Mouse (Mus musculus) intestine, postnatal 0 days (tissue): ENCODE results near the gene Rpl19. TPM values are rescaled to one million over a fixed set of nuclear protein-coding genes. Genes with fewer than 3 reads are reported as not detected.

Source experiments
- ATAC-seq: fragments of 200-750 bp; cut with Nextera tagmentation; 2 replicates; pipeline ENCODE4 v1.8.0; 2017; ENCODE audit warnings: mild to moderate bottlenecking, moderate TSS enrichment, moderate library complexity
- H3K27ac ChIP-seq: fragments of 300-500 bp; sonication (generic); 2 replicates; pipeline ENCODE4 v1.5.1; 2014; ENCODE audit warnings: mild to moderate bottlenecking, low read depth, low read length, moderate library complexity
- H3K27me3 ChIP-seq: fragments of 300-500 bp; sonication (generic); replicated peaks from 2 replicates; pipeline ENCODE4 v1.6.1; 2014; ENCODE audit warnings: low read length, mixed read lengths; ENCODE audit not compliant: control insufficient read depth, insufficient read depth
- H3K36me3 ChIP-seq: fragments of 300-500 bp; sonication (generic); 2 replicates; pipeline ENCODE4 v1.6.1; 2014; ENCODE audit warnings: mild to moderate bottlenecking, moderate library complexity; ENCODE audit not compliant: control insufficient read depth, insufficient read depth
- H3K4me1 ChIP-seq: fragments of 300-500 bp; sonication (generic); replicated peaks from 2 replicates; pipeline ENCODE4 v1.6.1; 2014; ENCODE audit warnings: antibody characterized with exemption, low read length, mixed read lengths; ENCODE audit not compliant: control insufficient read depth, insufficient read depth
- H3K4me2 ChIP-seq: fragments of 300-500 bp; sonication (generic); replicated peaks from 2 replicates; pipeline ENCODE4 v1.6.1; 2014; ENCODE audit warnings: low read depth, mild to moderate bottlenecking, moderate library complexity
- H3K4me3 ChIP-seq: fragments of 300-500 bp; sonication (generic); 2 replicates; pipeline ENCODE4 v1.5.1; 2014; ENCODE audit warnings: low read depth, low read length
- H3K9ac ChIP-seq: fragments of 300-500 bp; sonication (generic); 2 replicates; pipeline ENCODE4 v1.6.1; 2014; ENCODE audit warnings: mild to moderate bottlenecking, low read depth, low read length
- H3K9me3 ChIP-seq: fragments of 300-500 bp; sonication (generic); 2 replicates; pipeline ENCODE4 v1.6.1; 2016; ENCODE audit warnings: mixed run types; ENCODE audit not compliant: control insufficient read depth
- CTCF ChIP-seq: sonication (generic); IDR thresholded peaks from 2 replicates; pipeline ENCODE4 v1.5.1; 2016; ENCODE audit warnings: low read depth, mild to moderate bottlenecking, control low read depth, antibody characterized with exemption, moderate library complexity
- WGBS: fragments of 180-500 bp; shearing (Covaris S2); extraction: QIAGEN DNeasy Blood & Tissue Kit; methylation state at CpG from one replicate; pipeline ENCODE4 v1.1.7; 2014; 5-methylcytosine and 5-hydroxymethylcytosine counted together
- polyA plus RNA-seq: library from polyadenylated mRNA; unstranded; fragments of >200 nt; fragmentation: Nextera tagmentation; extraction: Ambion mirVana; gene quantifications from 2 replicates; pipeline ENCODE4 v1.2.1, GENCODE M21; 2015

The Rpl19 gene
- polyA plus RNA-seq, 1 experiment from 2014 or later: 699 TPM

- Histone ChIP-seq H3K4me2 (no peak overlapping the region), H3K36me3 (no peaks in the 10 kb centered on the region), H3K9me3 (no peaks in the 10 kb centered on the region), H3K9ac (no peak overlapping the region), H3K4me1 (0 out of 2 replicates have a peak, but pooled peaks cover 3% of the 10 kb centered on the region), H3K4me3 (no peak overlapping the region), H3K27ac (no peak overlapping the region), H3K27me3 (peaks cover 16% of the 10 kb centered on the region; the same call in 1 of the 2 replicates)
- ATAC-seq: no peak
- no peak for TF ChIP-seq CTCF
- 81% methylated on average over 3 of the region's 3 CpGs for WGBS
Measured at GRCm38 (mm10) chr11:97983506-97983905, 43.0 kb upstream of the Rpl19 start.

- 77% methylated on average over 1 of the region's 1 CpGs for WGBS
- no peak for TF ChIP-seq CTCF
Measured at GRCm38 (mm10) chr11:97983983-97984382, 42.5 kb upstream of the Rpl19 start.

GRCm38 (mm10) chr11:97985727-97986677 is 40.5 kb upstream of the Rpl19 start, which contains the start of gene Plxdc1:
Plxdc1 (minus strand) TSS chr11:97986444.
- H3K36me3 ChIP-seq: no peaks in the 10 kb centered on the region
- peak within 1 kb of the TSS; percentile 94 for H3K4me2 ChIP-seq
- peak within 1 kb of the TSS; percentile 90 for H3K4me3 ChIP-seq
- no peak within 1 kb of the TSS for H3K27ac ChIP-seq
- no peak for TF ChIP-seq CTCF
- peaks cover 16% of the 10 kb centered on the region; the same call in 1 of the 2 replicates for H3K27me3 ChIP-seq
- H3K4me1 ChIP-seq: 0 out of 2 replicates have a peak, but pooled peaks cover 3% of the 10 kb centered on the region
- peak within 1 kb of the TSS; percentile 31 for H3K9ac ChIP-seq
- ATAC-seq: no peak
- no peaks in the 10 kb centered on the region for H3K9me3 ChIP-seq
- 2% methylated on average over 70 of the region's 74 CpGs for WGBS

More at GRCm38 (mm10) chr11:97983983-97984382, 42.5 kb upstream of the Rpl19 start:
- Histone ChIP-seq H3K9ac (no peak overlapping the region), H3K4me2 (no peak overlapping the region), H3K4me1 (0 out of 2 replicates have a peak, but pooled peaks cover 3% of the 10 kb centered on the region), H3K9me3 (no peaks in the 10 kb centered on the region), H3K27ac (no peak overlapping the region), H3K27me3 (peaks cover 16% of the 10 kb centered on the region; the same call in 1 of the 2 replicates), H3K4me3 (no peak overlapping the region), H3K36me3 (no peaks in the 10 kb centered on the region)
- ATAC-seq: no peak

- Histone ChIP-seq H3K27ac (no peak overlapping the region), H3K36me3 (no peaks in the 10 kb centered on the region), H3K4me3 (peak overlapping the region; percentile 90), H3K9ac (0 out of 2 replicates have a peak overlapping the region, but pooled peaks have one; percentile 31), H3K27me3 (peaks cover 16% of the 10 kb centered on the region; the same call in 1 of the 2 replicates), H3K9me3 (no peaks in the 10 kb centered on the region), H3K4me1 (0 out of 2 replicates have a peak, but pooled peaks cover 3% of the 10 kb centered on the region), H3K4me2 (peak overlapping the region; percentile 94)
- no peak for TF ChIP-seq CTCF
- no peak for ATAC-seq
- 42% methylated on average over 13 of the region's 17 CpGs for WGBS
Measured at GRCm38 (mm10) chr11:97986738-97987465, 39.6 kb upstream of the Rpl19 start.

GRCm38 (mm10) chr11:97987551-97988526 is 38.7 kb upstream of the Rpl19 start:
- H3K9me3 ChIP-seq: no peaks in the 10 kb centered on the region
- peak overlapping the region; percentile 94 for H3K4me2 ChIP-seq
- H3K36me3 ChIP-seq: no peaks in the 10 kb centered on the region
- peak; percentile 76 for ATAC-seq
- H3K4me1 ChIP-seq: 0 out of 2 replicates have a peak, but pooled peaks cover 3% of the 10 kb centered on the region
- H3K4me3 ChIP-seq: peak overlapping the region; percentile 90
- peak; percentile 96 for TF ChIP-seq CTCF
- peak overlapping the region; percentile 54 for H3K9ac ChIP-seq
- peak overlapping the region; percentile 86 for H3K27ac ChIP-seq
- WGBS: under 1% methylated on average over 42 of the region's 42 CpGs
- H3K27me3 ChIP-seq: peaks cover 16% of the 10 kb centered on the region; the same call in 1 of the 2 replicates
